Mouse (Mus musculus): ENCODE data around the gene Ppp1r16b. TPM values are rescaled to one million over a fixed set of nuclear protein-coding genes. Genes with fewer than 3 reads are reported as not detected.

Ppp1r16b gene
- total RNA-seq, 2 experiments from 2014 or later: 6.9 to 11.5 TPM

DNA sequence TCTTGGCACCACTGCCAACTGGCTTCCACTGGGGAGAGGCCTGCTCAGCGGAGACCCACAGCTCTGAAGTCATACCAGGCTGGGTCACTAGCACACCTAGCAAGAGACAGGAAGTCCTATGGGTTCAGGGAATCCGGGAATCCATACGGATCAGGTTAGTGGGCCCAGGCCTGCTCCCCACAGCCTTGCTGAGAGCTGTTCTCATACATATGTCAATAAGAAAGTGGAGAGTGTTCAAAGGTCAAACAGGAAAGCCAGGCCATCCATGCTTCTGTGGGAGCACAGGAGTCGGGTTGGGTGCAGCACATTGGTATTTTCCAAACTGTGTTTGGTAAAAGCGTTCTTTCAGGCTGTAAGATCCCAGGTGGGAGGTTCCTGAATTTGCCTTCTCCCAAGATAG is 97.1 kb downstream of the Ppp1r16b start:
- no peak for DNase-seq (ENCODE audit: low spot score in 2 of 2)

GRCm38 (mm10) chr2:158767742-158768339 is 102.6 kb downstream of the Ppp1r16b start, which contains the start of gene Fam83d:
Gene Fam83d (plus strand): TSS chr2:158768093.
- DNase-seq (ENCODE audit: low spot score in 2 of 2): peak; percentile 84 to 91

GRCm38 (mm10) chr2:158768350-158768749 is 103.2 kb downstream of the Ppp1r16b start:
- peak in 1 of 2 experiments; percentile 11 for DNase-seq (ENCODE audit: low spot score in 2 of 2)

- no peak for DNase-seq (ENCODE audit: low spot score in 2 of 2)
Measured at GRCm38 (mm10) chr2:158768771-158769170, 103.6 kb downstream of the Ppp1r16b start.

GRCm38 (mm10) chr2:158770126-158770757 is 105.0 kb downstream of the Ppp1r16b start:
- DNase-seq (ENCODE audit: low spot score in 2 of 2): no peak

GRCm38 (mm10) chr2:158771066-158771763 is 106.0 kb downstream of the Ppp1r16b start:
- no peak for DNase-seq (ENCODE audit: low spot score in 2 of 2)

GRCm38 (mm10) chr2:158772808-158773207 is 107.6 kb downstream of the Ppp1r16b start:
- no peak for DNase-seq (ENCODE audit: low spot score in 2 of 2)

DNA sequence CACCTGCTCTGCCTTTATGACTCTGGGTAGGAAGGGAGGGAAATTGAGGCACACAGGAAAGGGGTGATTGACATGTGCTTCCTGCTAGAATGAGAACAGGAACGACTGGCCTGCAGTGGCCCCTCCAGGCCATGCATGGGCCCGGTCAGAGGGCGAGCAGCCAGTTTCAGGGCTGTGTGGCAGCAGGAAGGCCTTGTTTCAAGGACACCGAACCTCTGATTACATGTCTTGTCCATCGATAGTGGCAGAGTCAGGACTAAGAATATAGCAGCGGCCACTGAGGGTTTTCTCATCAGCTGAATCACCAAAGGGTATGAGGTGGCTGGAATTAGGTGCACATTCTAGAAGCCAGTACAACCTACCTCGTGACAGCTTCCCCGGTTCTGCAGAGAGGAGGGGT is 109.7 kb downstream of the Ppp1r16b start:
- DNase-seq (ENCODE audit: low spot score in 2 of 2): no peak

GRCm38 (mm10) chr2:158776716-158777115 is 111.5 kb downstream of the Ppp1r16b start:
- no peak for DNase-seq (ENCODE audit: low spot score in 2 of 2)

DNA sequence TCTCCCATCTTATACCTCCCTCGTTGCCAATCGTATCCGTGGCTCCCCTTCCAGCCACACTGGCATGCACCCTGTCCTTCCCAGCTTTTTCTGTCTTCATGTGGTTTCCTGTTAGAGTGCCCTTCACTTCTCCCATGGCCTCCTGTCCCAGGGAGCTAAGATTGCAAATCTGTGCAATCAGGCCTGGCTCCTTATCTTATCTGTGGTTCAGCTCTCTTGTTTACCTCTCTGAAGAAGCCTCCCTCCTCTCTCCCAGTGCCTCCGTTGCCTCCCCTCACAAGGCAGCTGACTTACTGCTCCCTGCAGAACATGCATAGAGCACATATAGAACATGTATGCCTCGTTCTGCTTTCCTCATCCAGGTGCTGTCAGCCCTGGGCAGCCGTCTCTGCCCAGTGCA is 112.3 kb downstream of the Ppp1r16b start:
- DNase-seq (ENCODE audit: low spot score in 2 of 2): no peak

DNA sequence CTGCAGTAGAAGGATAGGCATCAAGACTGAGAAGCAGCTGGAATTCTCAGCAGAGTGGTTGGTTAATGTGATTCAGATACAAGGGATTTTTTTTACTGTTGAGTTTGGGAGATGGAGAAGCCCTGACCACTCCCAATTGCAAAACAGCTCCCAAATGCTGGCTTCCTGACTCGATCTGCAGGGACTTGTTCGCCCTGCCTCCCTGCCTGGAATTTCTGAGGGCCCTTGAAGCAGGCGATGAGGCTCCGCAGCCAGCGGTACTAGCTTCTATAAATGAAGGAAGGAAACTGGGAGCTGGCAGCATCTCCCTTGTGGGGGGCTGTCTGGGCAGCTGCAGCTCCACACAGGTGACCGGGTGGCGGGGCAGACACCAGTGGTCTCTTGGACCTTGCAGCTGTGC is 113.2 kb downstream of the Ppp1r16b start:
- DNase-seq (ENCODE audit: low spot score in 2 of 2): no peak

GRCm38 (mm10) chr2:158781126-158781525 is 115.9 kb downstream of the Ppp1r16b start:
- no peak for DNase-seq (ENCODE audit: low spot score in 2 of 2)

- DNase-seq (ENCODE audit: low spot score in 2 of 2): no peak
Measured at GRCm38 (mm10) chr2:158786927-158787795, 122.0 kb downstream of the Ppp1r16b start.

DNA sequence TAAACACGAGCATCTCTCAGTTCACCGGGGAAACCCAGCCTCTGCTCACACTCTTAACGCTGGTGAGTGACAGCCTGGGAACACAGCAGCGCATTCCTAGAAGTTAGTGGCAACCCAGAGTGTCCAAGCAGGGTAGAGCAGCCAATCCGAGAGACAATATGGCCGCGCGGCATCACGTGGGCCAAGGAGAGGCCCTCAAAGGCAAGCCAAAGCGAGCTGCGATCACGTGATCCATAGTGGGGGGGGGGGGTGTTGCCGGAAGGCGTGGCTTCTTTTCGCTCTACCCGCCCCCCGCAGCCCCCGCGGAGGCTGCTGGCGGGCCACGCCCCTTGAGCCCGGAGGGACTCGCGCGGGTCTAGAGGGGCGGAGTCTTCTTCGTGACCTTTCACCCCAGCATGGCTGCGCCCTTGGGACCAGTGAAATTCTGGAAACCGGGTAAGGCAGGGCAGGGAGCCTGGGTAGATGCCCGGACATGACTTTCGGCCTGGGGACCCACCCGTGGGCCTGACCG is 129.4 kb downstream of the Ppp1r16b start, which contains the start of gene Dhx35:
TSS of gene Dhx35 (plus strand) at position 314 of the 511 bp plus-strand sequence.
- DNase-seq (ENCODE audit: low spot score in 2 of 2): peak; percentile 85 to 86

GRCm38 (mm10) chr2:158795043-158795442 is 129.8 kb downstream of the Ppp1r16b start:
- DNase-seq (ENCODE audit: low spot score in 2 of 2): peak in 1 of 2 experiments; percentile 27

- DNase-seq (ENCODE audit: low spot score in 2 of 2): no peak
Measured at GRCm38 (mm10) chr2:158795875-158796274, 130.7 kb downstream of the Ppp1r16b start.

DNA sequence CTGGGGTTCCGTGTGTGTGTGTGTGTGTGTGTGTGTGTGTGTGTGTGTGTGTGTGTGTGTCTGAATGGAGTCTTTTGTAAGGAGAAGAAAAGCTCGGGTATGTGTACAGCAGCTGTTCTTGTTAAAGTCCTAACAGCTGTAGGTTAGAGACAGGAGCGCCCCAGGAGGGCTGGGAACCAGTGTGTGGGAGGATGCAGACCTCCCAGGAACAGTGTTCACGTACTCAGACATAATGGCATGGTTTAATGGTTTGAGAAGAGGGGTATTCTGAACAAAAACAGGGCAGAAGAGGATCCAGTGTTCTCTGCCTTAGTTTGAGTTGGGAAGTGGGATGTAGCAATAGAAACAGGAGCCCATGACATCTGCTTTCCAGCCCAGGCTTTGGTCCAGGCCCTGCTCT is 134.1 kb downstream of the Ppp1r16b start:
- DNase-seq (ENCODE audit: low spot score in 2 of 2): no peak

DNA sequence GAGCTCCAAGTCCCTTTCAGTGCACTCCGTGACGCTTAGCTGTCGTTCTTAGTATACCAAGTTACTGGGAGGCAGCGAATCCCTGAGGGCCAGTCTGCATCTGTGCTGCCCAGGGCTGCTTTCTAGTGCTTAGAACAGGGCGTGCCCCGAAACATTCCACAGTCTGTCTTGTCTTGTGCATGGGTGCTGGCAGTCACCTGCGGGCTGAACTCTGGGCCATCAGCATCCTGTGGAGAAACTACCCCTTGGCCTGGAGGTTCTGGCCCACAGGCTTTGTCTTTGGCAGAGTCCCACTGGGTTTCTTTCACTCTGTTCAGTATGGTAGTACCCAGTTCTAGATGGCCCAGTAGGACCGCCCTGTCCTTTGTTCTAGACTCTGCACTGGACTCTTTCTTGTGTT is 135.6 kb downstream of the Ppp1r16b start:
- DNase-seq (ENCODE audit: low spot score in 2 of 2): no peak

DNA sequence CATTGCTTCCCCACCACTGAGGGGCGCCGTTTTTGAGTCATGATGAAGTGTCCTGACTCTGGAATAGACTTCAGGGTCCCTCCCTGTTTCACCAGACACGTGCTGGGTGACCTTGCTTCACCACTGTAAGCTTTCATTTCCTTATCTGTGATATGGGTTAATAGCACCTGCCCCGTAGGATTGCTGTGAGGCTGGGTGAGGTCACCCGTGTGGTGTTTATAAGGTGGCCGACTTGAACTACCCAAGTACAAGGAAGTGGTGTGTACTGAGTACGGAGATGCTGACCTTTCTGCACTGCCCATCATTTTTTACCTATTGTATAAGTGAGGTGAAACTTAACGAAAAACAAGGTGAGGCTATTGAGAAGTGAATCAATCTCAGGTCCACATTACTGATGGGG is 138.4 kb downstream of the Ppp1r16b start:
- no peak for DNase-seq (ENCODE audit: low spot score in 2 of 2)

- no peak for DNase-seq (ENCODE audit: low spot score in 2 of 2)
Measured at GRCm38 (mm10) chr2:158815686-158816085, 150.5 kb downstream of the Ppp1r16b start.
